Mouse (Mus musculus): ENCODE results near the gene Surf4. TPM values are rescaled to one million over a fixed set of nuclear protein-coding genes. Genes with fewer than 3 reads are reported as not detected.

Surf4 gene
- total and polyA plus RNA-seq, 3 experiments: 80.9 to 124 (median 87.1) TPM

DNA sequence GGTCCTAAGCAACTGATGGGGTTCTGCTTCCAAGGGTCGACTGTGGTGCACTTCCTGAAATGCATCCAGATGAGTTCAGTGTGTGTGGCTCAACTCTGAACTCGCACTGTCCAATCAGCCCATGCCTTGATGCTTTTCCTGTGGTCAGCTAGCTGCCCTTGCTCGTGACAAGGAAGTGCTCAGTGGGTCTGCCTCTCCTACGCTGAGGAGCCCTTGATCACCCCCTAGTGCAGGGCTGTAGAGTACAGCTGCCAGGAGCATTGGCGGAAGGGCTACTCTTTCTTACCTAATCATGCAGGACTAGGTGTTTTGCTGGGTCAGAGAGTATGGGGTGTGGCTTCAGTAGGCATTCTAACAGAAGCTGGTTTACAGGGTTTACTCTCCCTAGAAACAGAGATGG, 7.8 kb upstream of the Surf4 start:
- TF ChIP-seq CTCF (IDR thresholded peaks at IDR 0.05) (peak; percentile 7; the same call in 1 of the 2 replicates), EP300 (IDR thresholded peaks at IDR 0.05; ENCODE audit: insufficient read depth, low read depth, low read length) (no peak), POLR2A (IDR thresholded peaks at IDR 0.05; ENCODE audit: insufficient read depth, low read depth, low read length) (no peak)
- WGBS: 27% methylated on average over 5 of the region's 5 CpGs

DNA sequence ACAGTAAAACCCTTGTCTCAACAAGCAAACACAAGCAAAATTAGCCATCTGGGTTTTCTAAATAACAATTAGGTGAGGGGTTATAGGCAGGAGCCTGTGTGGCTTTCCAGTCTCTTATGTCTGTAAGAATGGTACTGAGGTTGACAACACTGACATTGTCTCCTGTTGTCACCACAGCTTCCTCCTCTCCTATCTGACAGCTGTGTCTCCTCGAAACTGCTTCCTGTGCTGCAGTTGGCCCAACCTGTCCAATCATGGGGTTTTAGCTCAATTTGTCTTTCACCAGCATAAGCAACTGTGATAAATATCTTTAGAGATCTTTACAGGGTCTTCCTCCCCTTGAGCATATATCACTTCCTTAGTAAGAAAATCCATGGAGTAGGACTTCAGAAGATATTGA, 2.7 kb upstream of the Surf4 start:
- no peak overlapping the region for H3K9ac ChIP-seq (ENCODE audit: low read depth, low read length)
- 34% methylated on average over 1 of the region's 1 CpGs for WGBS
- H3K4me3 ChIP-seq: no peak overlapping the region
- no peaks in the 10 kb centered on the region for H3K27me3 ChIP-seq (ENCODE audit: control insufficient read depth, insufficient read depth, low read length)
- H3K4me1 ChIP-seq (ENCODE audit: control insufficient read depth, insufficient read depth, low read length): no peaks in the 10 kb centered on the region
- no peak overlapping the region for H3K27ac ChIP-seq
- no peak for DNase-seq
- H3K79me2 ChIP-seq (replicated peaks; ENCODE audit: control insufficient read depth, insufficient read depth, low read length): no peaks in the 10 kb centered on the region
- TF ChIP-seq POLR2A (IDR thresholded peaks at IDR 0.05; ENCODE audit: insufficient read depth, low read depth, low read length): no peak
- TF ChIP-seq CTCF (IDR thresholded peaks at IDR 0.05): no peak
- TF ChIP-seq EP300 (IDR thresholded peaks at IDR 0.05; ENCODE audit: insufficient read depth, low read depth, low read length): no peak
- intact Hi-C loops (cut with DNase I): loop anchor here (10.0 kb wide), 1 partner anchor 298 kb away; no protein-coding TSS in a partner anchor
- H3K36me3 ChIP-seq (ENCODE audit: control insufficient read depth, insufficient read depth, low read length): no peaks in the 10 kb centered on the region

More for the DNA sequence above, 7.8 kb upstream of the Surf4 start:
- H3K36me3 ChIP-seq (ENCODE audit: control insufficient read depth, insufficient read depth, low read length): no peaks in the 10 kb centered on the region
- intact Hi-C loops (cut with DNase I): no loop called here
- H3K4me3 ChIP-seq: no peak overlapping the region
- no peaks in the 10 kb centered on the region for H3K4me1 ChIP-seq (ENCODE audit: control insufficient read depth, insufficient read depth, low read length)
- no peaks in the 10 kb centered on the region for H3K79me2 ChIP-seq (replicated peaks; ENCODE audit: control insufficient read depth, insufficient read depth, low read length)
- DNase-seq: no peak
- H3K27ac ChIP-seq: no peak overlapping the region
- H3K9ac ChIP-seq (ENCODE audit: low read depth, low read length): no peak overlapping the region
- no peaks in the 10 kb centered on the region for H3K27me3 ChIP-seq (ENCODE audit: control insufficient read depth, insufficient read depth, low read length)

DNA sequence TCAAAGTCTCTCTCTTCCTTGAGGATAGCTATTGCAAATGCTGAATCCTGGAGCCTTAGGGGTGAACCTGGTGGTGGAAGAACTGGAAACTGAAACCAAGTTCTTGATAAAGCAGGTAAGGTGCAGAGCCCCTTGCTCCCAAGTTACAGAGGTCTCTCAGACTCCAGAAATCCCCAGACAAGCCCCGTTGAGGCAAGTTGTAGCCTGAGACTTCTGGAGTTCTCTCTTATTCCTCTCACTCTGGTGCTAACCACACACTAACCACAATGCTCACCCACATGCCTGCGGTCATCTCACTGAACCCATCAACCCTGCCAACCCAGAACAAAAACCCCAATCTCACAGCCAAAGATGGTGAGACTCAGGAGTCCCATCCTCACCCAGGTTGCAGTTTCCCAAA, 1.6 kb upstream of the Surf4 start:
- Histone ChIP-seq H3K4me3 (no peak overlapping the region), H3K27ac (no peak overlapping the region), H3K27me3 (ENCODE audit: control insufficient read depth, insufficient read depth, low read length) (no peaks in the 10 kb centered on the region), H3K9ac (ENCODE audit: low read depth, low read length) (no peak overlapping the region), H3K4me1 (ENCODE audit: control insufficient read depth, insufficient read depth, low read length) (peaks cover 6% of the 10 kb centered on the region), H3K79me2 (replicated peaks; ENCODE audit: control insufficient read depth, insufficient read depth, low read length) (peaks cover 1% of the 10 kb centered on the region; the same call in 1 of the 2 replicates), H3K36me3 (ENCODE audit: control insufficient read depth, insufficient read depth, low read length) (peaks cover under 1% of the 10 kb centered on the region; the same call in 1 of the 2 replicates)
- no peak for DNase-seq
- no peak for TF ChIP-seq CTCF (IDR thresholded peaks at IDR 0.05)
- no peak for TF ChIP-seq POLR2A (IDR thresholded peaks at IDR 0.05; ENCODE audit: insufficient read depth, low read depth, low read length)
- no peak for TF ChIP-seq EP300 (IDR thresholded peaks at IDR 0.05; ENCODE audit: insufficient read depth, low read depth, low read length)
- intact Hi-C loops (cut with DNase I): loop anchor here (10.0 kb wide), 1 partner anchor 300 kb away; no protein-coding TSS in a partner anchor
- WGBS: 84% methylated on average over 2 of the region's 2 CpGs

DNA sequence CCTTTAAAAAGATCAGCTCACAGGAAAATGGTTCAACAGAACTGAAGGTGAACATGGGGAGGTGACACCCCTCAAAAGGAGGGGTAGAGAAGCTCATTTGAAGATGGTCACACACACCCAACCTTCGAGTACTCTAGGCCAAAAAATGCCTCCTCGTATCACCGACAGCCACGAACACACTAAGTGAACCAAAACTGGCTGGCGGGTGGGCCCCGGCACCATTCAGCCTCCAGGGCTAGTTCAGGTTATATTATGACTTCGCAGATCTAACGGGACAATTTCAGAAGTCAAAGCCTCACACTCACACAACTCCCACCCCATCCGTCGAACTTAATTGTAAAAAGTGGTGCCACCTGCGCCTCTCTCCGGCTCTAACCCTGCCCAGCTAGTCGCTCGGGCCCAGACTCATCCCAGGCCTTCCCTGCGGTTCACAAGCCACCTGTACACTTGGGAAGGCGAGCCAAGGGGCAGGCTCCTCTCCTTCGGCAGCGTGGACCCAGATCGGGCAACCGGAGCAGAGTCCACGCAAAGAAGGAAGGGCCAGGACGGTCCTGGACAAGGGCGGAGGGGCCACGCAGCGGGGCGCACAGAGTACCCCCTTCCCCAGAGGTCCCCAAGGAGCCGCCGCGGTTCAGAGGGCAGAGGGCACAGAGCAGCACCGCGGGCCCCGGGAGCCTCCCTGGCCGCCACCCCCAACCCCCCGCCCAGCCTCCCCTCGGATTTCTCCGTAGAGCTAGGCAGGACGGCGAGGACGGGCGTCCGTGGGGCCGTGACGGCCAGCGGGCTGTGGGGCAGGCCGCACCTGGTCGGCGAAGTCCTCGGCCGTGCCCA, 1.0 kb downstream of the Surf4 start:
- H3K79me2 ChIP-seq (replicated peaks; ENCODE audit: control insufficient read depth, insufficient read depth, low read length): peaks cover 3% of the 10 kb centered on the region
- WGBS: under 1% methylated on average over 49 of the region's 49 CpGs

DNA sequence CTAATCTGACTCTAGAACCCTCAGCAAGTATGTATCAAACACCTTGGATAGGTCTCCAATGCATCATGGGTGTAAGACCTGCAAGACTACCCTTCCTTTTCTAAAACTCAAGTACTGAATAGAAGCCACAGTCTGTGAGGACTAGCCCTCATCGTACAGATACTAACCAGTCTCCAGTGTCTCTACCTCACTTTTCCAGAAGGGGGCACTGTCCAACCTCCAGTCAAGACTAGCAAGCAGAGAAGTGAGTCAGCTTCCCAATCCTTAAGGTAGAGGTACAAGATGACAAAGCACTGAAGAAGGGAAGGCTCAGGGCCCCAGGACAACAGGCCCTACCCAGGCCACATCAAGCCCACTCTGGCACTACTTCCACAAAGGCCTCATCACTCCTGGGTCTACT, 3.3 kb downstream of the Surf4 start:
- Histone ChIP-seq H3K79me2 (replicated peaks; ENCODE audit: control insufficient read depth, insufficient read depth, low read length) (peaks cover 6% of the 10 kb centered on the region), H3K4me3 (no peak overlapping the region), H3K9ac (ENCODE audit: low read depth, low read length) (no peak overlapping the region), H3K36me3 (ENCODE audit: control insufficient read depth, insufficient read depth, low read length) (peaks cover 2% of the 10 kb centered on the region; the same call in 1 of the 2 replicates), H3K4me1 (ENCODE audit: control insufficient read depth, insufficient read depth, low read length) (peaks cover 13% of the 10 kb centered on the region), H3K27ac (no peak overlapping the region), H3K27me3 (ENCODE audit: control insufficient read depth, insufficient read depth, low read length) (no peaks in the 10 kb centered on the region)
- TF ChIP-seq CTCF (IDR thresholded peaks at IDR 0.05) (peak; percentile 80), POLR2A (IDR thresholded peaks at IDR 0.05; ENCODE audit: insufficient read depth, low read depth, low read length) (no peak), EP300 (IDR thresholded peaks at IDR 0.05; ENCODE audit: insufficient read depth, low read depth, low read length) (no peak)
- DNase-seq: peak in 1 of 2 experiments; percentile 52
- 21% methylated on average over 1 of the region's 1 CpGs for WGBS
- intact Hi-C loops (cut with DNase I): loop anchor here (2.0 to 10.0 kb wide), 4 partner anchors 34 to 304 kb away; partner anchors contain the start of gene Rexo4

More for the DNA sequence above, 1.0 kb downstream of the Surf4 start:
- no peak for DNase-seq
- no peaks in the 10 kb centered on the region for H3K27me3 ChIP-seq (ENCODE audit: control insufficient read depth, insufficient read depth, low read length)
- H3K36me3 ChIP-seq (ENCODE audit: control insufficient read depth, insufficient read depth, low read length): peaks cover 2% of the 10 kb centered on the region; the same call in 1 of the 2 replicates
- TF ChIP-seq POLR2A (IDR thresholded peaks at IDR 0.05; ENCODE audit: insufficient read depth, low read depth, low read length) (no peak), EP300 (IDR thresholded peaks at IDR 0.05; ENCODE audit: insufficient read depth, low read depth, low read length) (no peak), CTCF (IDR thresholded peaks at IDR 0.05) (no peak)
- peak overlapping the region; percentile 67 for H3K4me3 ChIP-seq
- intact Hi-C loops (cut with DNase I): loop anchor here (1.0 to 10.0 kb wide), 3 partner anchors 21 to 302 kb away; no protein-coding TSS in a partner anchor
- peak overlapping the region; percentile 92 for H3K27ac ChIP-seq
- H3K9ac ChIP-seq (ENCODE audit: low read depth, low read length): peak overlapping the region; percentile 99
- peaks cover 13% of the 10 kb centered on the region for H3K4me1 ChIP-seq (ENCODE audit: control insufficient read depth, insufficient read depth, low read length)
